Mouse (Mus musculus): ENCODE measurements around the gene Olfr640.

Olfr640 gene

DNA sequence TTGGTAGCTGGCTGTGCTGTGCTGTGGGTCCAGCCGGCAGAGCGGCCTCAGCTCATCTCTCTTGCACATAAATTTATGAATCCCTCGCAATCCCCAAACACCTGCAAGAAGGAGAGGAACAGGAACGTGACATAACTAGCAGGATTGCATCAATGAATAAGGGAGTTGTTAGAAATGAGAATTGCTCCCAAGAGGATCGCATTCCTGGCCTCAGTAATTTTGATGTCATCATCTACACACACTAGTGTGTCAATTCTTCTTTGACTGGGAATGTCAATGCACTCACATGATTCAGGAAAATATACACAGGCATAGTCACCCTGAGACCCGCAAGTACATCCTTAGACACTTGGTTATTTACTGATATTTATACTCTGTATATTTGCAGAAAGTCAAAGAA is at the start of gene Olfr640:
Gene Olfr640, minus strand, starts transcription at position 101 of the 400 bp plus-strand sequence.
- no peak for DNase-seq (ENCODE audit: inconsistent ontology term)

DNA sequence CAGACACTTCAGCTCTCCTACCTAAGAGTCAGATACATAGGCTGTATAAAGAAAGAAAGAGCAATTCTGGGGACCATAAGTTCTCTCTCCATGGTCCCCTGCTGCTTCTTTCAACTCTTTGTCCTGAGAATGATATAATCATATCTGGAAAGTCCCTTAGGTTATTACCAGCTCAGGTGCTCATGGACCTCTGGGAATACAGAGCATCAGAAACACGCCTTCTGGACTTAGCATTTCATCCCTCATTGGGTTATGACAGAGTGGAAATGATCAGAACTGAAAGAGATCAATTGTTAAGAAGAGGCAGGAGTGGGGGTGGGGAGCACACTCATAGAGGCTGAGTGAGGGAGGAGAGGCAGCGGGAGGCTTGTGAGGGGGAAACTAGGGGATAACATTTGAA is 46.4 kb upstream of the Olfr640 start, which contains the start of gene Olfr644:
Gene Olfr644, minus strand, starts transcription at position 101 of the 400 bp plus-strand sequence.
- DNase-seq (ENCODE audit: inconsistent ontology term) = no peak

DNA sequence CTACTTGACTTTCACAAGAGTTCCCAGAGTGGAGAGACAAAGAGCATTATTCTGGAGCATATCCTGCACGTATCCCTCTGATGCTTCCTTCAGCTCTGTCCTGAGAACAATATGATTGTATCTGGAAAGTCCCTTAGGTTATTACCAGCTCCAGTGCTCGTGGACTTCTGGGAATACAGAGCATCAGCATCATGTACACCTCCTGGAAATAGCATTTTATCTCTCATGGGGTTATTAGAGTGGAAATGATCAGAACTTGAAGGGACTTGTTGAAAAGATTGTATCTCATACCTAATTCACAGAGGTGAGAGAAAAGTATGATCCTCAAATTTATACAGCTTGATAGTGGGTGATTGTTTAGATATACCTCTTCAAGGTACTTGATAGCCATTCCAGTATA is 36.0 kb upstream of the Olfr640 start, which contains the start of gene 4930516K23Rik:
Gene 4930516K23Rik, minus strand, starts transcription at position 101 of the 400 bp plus-strand sequence.
- DNase-seq (ENCODE audit: inconsistent ontology term) = no peak

DNA sequence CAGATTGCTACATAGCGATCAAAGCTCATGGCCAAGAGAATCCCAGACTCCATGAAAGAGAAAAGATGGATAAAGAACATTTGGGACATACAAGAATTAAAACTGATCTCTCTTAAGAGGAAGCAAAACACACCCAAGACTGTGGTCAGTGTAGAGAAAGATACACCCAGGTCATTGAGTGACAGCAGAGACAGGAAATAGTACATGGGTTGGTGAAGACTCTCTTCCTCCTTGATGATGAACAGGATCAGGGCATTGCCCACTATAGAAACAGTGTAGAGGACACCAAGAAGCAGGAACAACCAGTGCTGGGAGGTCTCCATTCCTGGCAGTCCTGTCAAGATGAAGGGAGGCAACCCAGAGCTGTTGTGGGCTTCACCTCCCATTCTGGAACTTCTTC is 33.8 kb upstream of the Olfr640 start:
- no peak for DNase-seq (ENCODE audit: inconsistent ontology term)

DNA sequence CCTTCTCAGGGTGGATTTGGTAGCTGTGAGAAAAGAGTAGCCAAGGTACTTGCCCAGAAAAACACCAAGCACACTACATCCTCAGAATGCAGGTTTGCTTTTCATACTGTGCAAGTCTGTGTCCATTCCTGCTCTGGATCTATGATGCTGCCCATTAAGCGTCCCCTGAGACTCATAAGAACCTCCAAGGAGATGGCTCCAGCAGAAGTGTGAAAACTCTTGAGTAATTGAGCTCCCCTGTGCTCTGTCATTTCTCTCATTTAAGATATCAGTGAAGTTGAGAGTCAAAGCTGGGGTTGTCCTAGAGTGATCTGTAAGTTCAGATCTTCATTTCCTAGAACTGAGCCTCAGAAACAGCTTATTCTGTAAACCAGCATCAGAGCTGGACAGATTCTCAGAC is 27.2 kb upstream of the Olfr640 start, which contains the start of gene Olfr642:
Gene Olfr642, minus strand, starts transcription at position 101 of the 400 bp plus-strand sequence.
- DNase-seq (ENCODE audit: inconsistent ontology term) = no peak

DNA sequence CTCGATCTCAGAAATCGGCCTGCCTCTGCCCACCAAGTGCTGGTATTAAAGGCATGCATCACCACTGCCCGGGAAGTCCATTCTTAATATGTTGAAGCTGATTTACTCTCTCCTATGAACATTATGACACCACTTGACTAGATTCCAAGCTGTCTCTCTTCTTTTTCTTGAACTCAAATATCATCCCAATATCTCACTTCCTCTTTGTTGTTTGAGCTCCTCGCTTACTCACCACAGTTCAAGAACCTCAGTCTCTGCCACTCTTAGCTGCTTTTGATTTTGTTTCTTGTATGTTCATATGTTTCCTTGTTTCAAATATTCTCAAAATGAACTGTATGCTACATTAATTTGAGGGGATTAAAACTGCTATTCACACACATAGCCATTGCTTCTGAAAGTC is 25.4 kb upstream of the Olfr640 start:
- DNase-seq (ENCODE audit: inconsistent ontology term) = no peak

DNA sequence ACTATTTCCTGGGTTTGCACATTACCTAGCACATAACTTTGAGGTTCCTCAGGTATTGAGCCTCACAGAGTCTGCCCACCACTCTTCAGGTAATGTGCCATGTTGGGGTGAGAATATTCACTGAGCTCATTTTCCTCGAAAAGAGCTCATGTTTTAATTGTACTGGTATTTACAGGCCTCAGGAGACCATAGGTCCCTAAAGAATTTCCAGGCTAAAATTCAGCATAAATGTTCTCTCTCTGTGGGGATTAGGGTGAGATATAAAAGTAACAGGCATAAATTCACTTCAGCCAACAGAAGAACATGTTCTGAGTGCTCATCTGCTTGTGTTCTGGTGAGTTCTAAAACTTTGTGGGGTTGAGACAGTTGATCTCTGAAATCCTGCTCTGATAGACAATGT is 9.8 kb upstream of the Olfr640 start, which contains the start of gene Olfr641:
Gene Olfr641, plus strand, starts transcription at position 301 of the 400 bp plus-strand sequence.
- DNase-seq (ENCODE audit: inconsistent ontology term) = no peak

DNA sequence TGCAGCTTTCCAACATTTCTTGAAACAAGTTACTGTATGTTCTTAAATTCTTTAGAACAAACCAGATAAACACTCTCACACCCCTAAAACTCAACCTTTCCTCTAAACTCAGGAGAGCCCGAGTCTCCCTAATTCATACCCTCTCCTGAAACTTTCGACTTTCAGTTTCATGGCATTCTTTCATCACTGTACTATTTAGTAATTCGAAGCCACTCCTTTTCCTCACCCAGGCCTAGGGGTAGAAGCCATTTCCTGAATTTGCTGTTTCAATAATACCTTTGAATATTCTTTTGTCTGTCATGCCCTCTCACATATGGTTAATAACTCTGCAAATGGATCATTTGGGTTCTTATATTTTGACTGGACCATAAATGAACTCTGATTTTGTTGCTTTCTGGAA is 1.6 kb upstream of the Olfr640 start:
- no peak for DNase-seq (ENCODE audit: inconsistent ontology term)

DNA sequence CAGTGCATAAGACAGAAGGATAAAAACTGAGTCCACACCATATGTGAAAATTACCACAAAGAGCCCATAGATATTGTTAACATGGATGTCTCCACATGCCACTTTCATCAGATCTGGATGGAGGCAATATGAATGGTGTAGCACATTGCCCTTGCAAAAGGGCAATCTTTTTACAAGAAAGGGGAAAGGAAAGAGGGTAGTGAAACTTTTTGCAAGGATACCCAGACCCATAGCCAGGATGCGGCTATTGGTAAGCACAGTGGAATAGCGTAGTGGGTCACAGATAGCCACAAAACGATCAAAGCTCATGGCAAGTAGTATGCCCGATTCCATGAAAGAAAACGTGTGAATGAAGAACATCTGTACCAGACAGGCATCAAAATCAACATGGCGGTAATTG is 3.7 kb downstream of the Olfr640 start:
- no peak for DNase-seq (ENCODE audit: inconsistent ontology term)

DNA sequence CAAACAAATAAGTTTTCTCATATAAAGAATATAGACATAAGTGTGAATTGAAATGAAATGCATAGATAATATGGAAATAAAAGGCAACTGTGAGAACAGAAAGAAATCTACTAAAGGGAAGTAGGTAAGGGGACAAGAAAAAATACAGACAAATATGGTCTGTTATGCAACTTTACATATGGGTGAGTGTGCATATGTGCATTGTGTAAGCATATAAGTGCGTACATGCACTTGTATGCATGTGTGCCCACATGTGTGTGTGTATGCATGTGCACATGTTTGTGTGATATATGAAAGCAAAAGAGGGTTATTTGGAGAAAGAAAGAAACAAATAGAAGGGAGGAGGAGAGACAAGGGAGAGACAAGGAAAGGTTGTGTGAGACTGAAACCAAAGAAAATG is 6.4 kb downstream of the Olfr640 start:
- no peak for DNase-seq (ENCODE audit: inconsistent ontology term)

DNA sequence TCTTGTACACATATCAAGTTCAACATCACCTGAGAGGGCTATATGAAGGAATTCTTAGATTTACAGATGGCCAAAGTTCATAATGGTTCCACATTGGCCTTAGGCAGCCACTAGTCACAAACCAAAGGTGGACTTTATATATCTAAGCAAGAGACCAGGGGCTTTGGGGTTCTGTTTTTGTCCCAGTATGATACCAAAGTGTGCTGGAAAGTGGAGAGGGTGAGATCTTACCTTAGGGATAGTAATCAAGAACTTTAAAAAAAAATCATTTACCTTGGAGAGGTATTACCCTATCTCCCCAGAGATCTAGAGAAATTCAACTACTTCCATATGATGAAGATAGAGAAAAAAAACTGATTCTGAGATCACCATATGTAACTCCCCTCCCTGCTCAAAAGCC is 8.2 kb downstream of the Olfr640 start, which contains the start of gene Olfr639:
Gene Olfr639, minus strand, starts transcription at position 101 of the 400 bp plus-strand sequence.
- DNase-seq (ENCODE audit: inconsistent ontology term) = no peak

DNA sequence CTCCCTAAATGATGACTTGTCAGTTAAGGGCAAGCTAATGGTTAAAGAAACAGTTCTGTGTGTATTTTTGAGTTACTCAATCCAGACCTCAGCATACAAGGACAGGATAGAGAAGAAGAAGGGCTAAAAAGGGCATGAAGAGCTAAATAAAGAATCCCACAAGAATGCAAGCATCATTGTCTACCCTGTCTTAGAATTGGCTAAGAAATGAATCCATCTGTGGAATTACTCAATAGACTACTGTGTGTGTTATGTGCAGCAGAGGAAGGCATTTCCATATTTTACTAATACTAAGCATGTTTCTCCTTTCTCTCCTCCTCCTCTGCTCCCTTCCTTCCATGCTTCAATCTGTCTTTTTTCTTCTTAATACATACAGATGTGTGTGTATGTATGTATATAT is 26.2 kb downstream of the Olfr640 start:
- DNase-seq (ENCODE audit: inconsistent ontology term) = no peak

DNA sequence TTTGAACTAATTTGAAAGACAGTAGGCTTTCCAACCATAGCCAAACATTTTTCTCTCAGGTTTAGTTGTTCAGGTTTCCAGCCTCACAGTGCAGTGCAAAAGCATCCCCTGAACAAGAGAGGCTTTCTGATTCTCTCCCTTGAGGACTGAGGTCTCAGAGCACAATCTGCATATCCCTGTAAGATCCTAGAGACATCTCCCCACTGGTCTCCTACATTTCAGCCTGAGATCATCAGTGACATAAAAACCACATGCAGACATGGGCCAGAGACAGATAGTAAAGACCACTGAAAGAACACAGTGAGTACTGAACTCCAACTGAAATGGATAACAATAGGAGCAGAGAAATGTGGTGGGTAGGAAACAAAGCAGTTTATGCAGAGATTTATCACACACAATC is 26.9 kb downstream of the Olfr640 start, which contains the start of gene Olfr638:
Gene Olfr638, plus strand, starts transcription at position 301 of the 400 bp plus-strand sequence.
- no peak for DNase-seq (ENCODE audit: inconsistent ontology term)

DNA sequence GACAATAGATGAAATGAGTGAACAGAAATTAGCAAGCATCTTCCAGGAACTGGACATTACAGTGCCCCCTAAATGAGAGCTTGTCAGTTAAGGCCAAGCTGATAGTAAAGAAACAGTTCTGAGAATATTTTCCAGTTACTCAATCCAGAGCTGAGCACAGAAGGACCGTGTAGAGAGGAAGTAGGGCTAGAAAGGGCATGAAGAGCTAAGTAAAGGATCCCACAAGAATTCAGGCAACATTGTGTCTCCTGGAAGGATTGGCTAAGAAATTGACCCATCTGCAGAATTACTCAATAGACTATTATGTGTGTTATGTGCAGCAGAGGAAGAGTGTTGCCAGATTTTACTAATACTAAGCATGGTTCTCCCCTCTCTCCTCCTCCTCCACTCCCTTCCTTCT is 53.6 kb downstream of the Olfr640 start:
- no peak for DNase-seq (ENCODE audit: inconsistent ontology term)

DNA sequence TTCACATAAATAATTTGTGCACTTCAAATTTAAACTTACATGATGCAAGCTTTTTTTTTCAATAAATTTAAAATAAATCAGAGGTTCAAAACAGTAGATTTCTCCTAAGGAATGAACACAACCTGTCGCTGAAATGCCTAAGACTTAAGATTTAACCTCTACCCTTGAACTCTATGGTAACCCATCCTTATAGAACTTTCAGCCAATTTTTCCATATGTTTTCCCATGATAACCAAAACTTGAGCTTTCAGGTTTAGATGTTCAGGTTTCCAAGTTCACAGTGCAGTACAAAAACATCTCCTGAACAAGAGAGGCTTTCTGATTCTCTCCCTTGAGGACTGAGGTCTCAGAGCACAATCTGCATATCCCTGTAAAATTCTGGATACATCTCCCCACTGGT is 54.5 kb downstream of the Olfr640 start, which contains the start of gene Olfr635:
Gene Olfr635, plus strand, starts transcription at position 301 of the 400 bp plus-strand sequence.
- DNase-seq (ENCODE audit: inconsistent ontology term) = no peak

Data from Muller cell, postnatal 12 days (primary cell).